ENCODE assay signal across 8 mouse cellular contexts in genomic region chr4:152478224-152478567, GRCm38 (mm10). TPM values are rescaled to one million over a fixed set of nuclear protein-coding genes. Genes with fewer than 3 reads are reported as not detected.
DNase-seq lines count a peak whose midpoint lies in the region; ATAC-seq and TF ChIP-seq lines count a peak whose summit lies in the region.

No protein-coding gene starts in this region.

- TF ChIP-seq CTCF in gastrocnemius, adult 2 months (IDR thresholded peaks at IDR 0.05): no peak
- TF ChIP-seq CTCF in C2C12 (IDR thresholded peaks at IDR 0.05; ENCODE audit: control insufficient read depth, insufficient read depth, insufficient read length): no peak

- H3K9me3 ChIP-seq in forebrain, embryonic 15.5 days: no peaks in the 10 kb centered on the region
- no peaks in the 10 kb centered on the region for H3K9me3 ChIP-seq in liver, embryonic 15.5 days (replicated peaks)

- 2% methylated on average over 13 of the region's 13 CpGs for WGBS in forebrain, embryonic 15.5 days
- 4% methylated on average over 13 of the region's 13 CpGs for WGBS in liver, embryonic 15.5 days (ENCODE audit: insufficient replicate concordance)

- no peak overlapping the region for H3ac ChIP-seq in C2C12 (ENCODE audit: control insufficient read depth, insufficient read length, low read depth)

- DNase-seq in gastrocnemius, adult 2 months: no peak
- DNase-seq in gastrocnemius, postnatal 25 days: no peak
- DNase-seq in Muller cell, postnatal 12 days (ENCODE audit: inconsistent ontology term): no peak
- no peak for DNase-seq in yolk sac, embryonic 10.5 days (ENCODE audit: low spot score)
- DNase-seq in right cerebral cortex, adult 18-20 months: no peak

- H3K27me3 ChIP-seq in C2C12 (ENCODE audit: control insufficient read depth, insufficient read depth, insufficient read length): no peaks in the 10 kb centered on the region
- H3K27me3 ChIP-seq in forebrain, embryonic 15.5 days: no peaks in the 10 kb centered on the region
- H3K27me3 ChIP-seq in liver, embryonic 15.5 days: peaks cover 48% of the 10 kb centered on the region

- no peaks in the 10 kb centered on the region for H3K79me2 ChIP-seq in C2C12 (ENCODE audit: control insufficient read depth, insufficient read depth)

- H3K36me3 ChIP-seq in C2C12 (ENCODE audit: control insufficient read depth, insufficient read depth): no peaks in the 10 kb centered on the region
- no peaks in the 10 kb centered on the region for H3K36me3 ChIP-seq in forebrain, embryonic 15.5 days
- H3K36me3 ChIP-seq in liver, embryonic 15.5 days (replicated peaks): no peaks in the 10 kb centered on the region

- peak overlapping the region; percentile 94 for H3K4me2 ChIP-seq in forebrain, embryonic 15.5 days (replicated peaks)
- H3K4me2 ChIP-seq in liver, embryonic 15.5 days: peak overlapping the region; percentile 65

- H3K27ac ChIP-seq in gastrocnemius, adult 2 months: peak overlapping the region; percentile 88
- peak overlapping the region; percentile 93 for H3K27ac ChIP-seq in forebrain, embryonic 15.5 days (replicated peaks)
- H3K27ac ChIP-seq in liver, embryonic 15.5 days (replicated peaks): no peak overlapping the region

- H3K4me3 ChIP-seq in gastrocnemius, adult 2 months: peak overlapping the region; percentile 87
- peak overlapping the region; percentile 45 for H3K4me3 ChIP-seq in C2C12 (ENCODE audit: insufficient read depth, poor library complexity, severe bottlenecking)
- peak overlapping the region; percentile 89 for H3K4me3 ChIP-seq in forebrain, embryonic 15.5 days
- H3K4me3 ChIP-seq in liver, embryonic 15.5 days (replicated peaks): peak overlapping the region; percentile 61

- H3K79me3 ChIP-seq in C2C12 (ENCODE audit: low read depth): no peaks in the 10 kb centered on the region

- peaks cover 24% of the 10 kb centered on the region for H3K4me1 ChIP-seq in forebrain, embryonic 15.5 days
- peaks cover 16% of the 10 kb centered on the region; the same call in 1 of the 2 replicates for H3K4me1 ChIP-seq in liver, embryonic 15.5 days (replicated peaks)

- H3K9ac ChIP-seq in forebrain, embryonic 15.5 days (replicated peaks): peak overlapping the region; percentile 95
- no peak overlapping the region for H3K9ac ChIP-seq in liver, embryonic 15.5 days

- ATAC-seq in forebrain, embryonic 15.5 days (replicated peaks): no peak; the same call in 1 of the 2 replicates
- ATAC-seq in liver, embryonic 15.5 days (ENCODE audit: insufficient read depth): no peak

- intact Hi-C loops in gastrocnemius, adult 2 months (cut with DNase I): loop anchor here (5.0 kb wide), 1 partner anchor 151 kb away; the partner anchor contains the start of gene Rpl22

TF ChIP-seq in C2C12, 6 proteins besides CTCF, POLR2A, EP300 and RAD21:
- TF ChIP-seq FOSL1 (IDR thresholded peaks at IDR 0.05; ENCODE audit: insufficient read depth, low read length, poor library complexity, severe bottlenecking) (no peak), MYOG (IDR thresholded peaks at IDR 0.05; ENCODE audit: control insufficient read depth, extremely low read depth, insufficient read length) (no peak), MYOD1 (IDR thresholded peaks at IDR 0.05; ENCODE audit: control insufficient read depth, insufficient read length, low read depth) (no peak), CEBPB (IDR thresholded peaks at IDR 0.05; ENCODE audit: low read depth) (no peak), MAX (IDR thresholded peaks at IDR 0.05) (no peak), USF1 (IDR thresholded peaks at IDR 0.05; ENCODE audit: low read depth) (no peak)

RNA-seq across cellular contexts. Expression of gene Kcnab2, which starts 0.5 kb away (rescaled TPM):
- total RNA-seq in gastrocnemius, adult 2 months (2021): 1 to 10 TPM in 1 of 2 experiments, under 1 TPM in 1; 0.51 to 1.6 TPM
- 1 to 10 TPM; 2.2 to 2.8 TPM for total RNA-seq in gastrocnemius, postnatal 25 days (2021)
- polyA plus RNA-seq in C2C12 (2012; fragmentation: generic; extraction: Trizol): 8.5 TPM
- 14.4 and 17.2 TPM in 2 replicates for polyA plus RNA-seq in forebrain, embryonic 15.5 days (2015; fragmentation: Nextera tagmentation; extraction: Ambion mirVana)
- 8.5 and 9.2 TPM in 2 replicates for polyA plus RNA-seq in liver, embryonic 15.5 days (2015; fragmentation: Nextera tagmentation; extraction: Ambion mirVana)

RNA-seq across cellular contexts. Expression of gene Nphp4, which starts 1.7 kb away (rescaled TPM):
- total RNA-seq in gastrocnemius, adult 2 months (2021): under 1 TPM; 0.48 to 0.53 TPM
- under 1 TPM; 0.67 to 0.94 TPM for total RNA-seq in gastrocnemius, postnatal 25 days (2021)
- 2.0 TPM for polyA plus RNA-seq in C2C12 (2012; fragmentation: generic; extraction: Trizol)
- polyA plus RNA-seq in forebrain, embryonic 15.5 days (2015; fragmentation: Nextera tagmentation; extraction: Ambion mirVana): 5.0 and 5.5 TPM in 2 replicates
- 0.12 TPM in 2 replicates for polyA plus RNA-seq in liver, embryonic 15.5 days (2015; fragmentation: Nextera tagmentation; extraction: Ambion mirVana)
